Mouse (Mus musculus): ENCODE results near the gene Triap1. TPM values are rescaled to one million over a fixed set of nuclear protein-coding genes. Genes with fewer than 3 reads are reported as not detected.
"Not testable (repeated sequence)": the region's sequence is repeated elsewhere in the genome, so short reads cannot be mapped to it uniquely, and the experiment has no call there.

The Triap1 gene
- polyA plus RNA-seq, 1 experiment from 2014 or later = 36.6 TPM

DNA sequence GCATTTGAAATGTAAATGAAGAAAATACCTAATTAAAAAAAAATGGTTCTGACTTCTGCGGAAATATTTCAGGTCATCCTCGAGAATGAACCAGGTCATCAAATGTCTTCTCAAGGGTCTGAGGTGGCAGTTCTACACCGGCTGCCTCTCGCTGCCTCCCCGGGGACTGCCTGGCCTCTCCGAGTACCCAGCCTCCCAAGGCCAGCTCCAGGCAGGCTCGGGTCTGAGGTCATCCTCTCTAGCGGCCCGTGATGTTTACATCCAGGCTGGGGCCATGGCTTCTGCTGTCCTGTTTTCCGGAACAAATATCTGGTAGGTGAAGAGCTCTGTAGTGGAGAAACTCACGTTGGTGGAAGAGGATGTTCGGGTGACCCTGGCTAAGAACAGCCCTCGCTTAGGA, 14.0 kb downstream of the Triap1 start:
- H3K4me3 ChIP-seq (ENCODE audit: inconsistent target) = no peak overlapping the region

DNA sequence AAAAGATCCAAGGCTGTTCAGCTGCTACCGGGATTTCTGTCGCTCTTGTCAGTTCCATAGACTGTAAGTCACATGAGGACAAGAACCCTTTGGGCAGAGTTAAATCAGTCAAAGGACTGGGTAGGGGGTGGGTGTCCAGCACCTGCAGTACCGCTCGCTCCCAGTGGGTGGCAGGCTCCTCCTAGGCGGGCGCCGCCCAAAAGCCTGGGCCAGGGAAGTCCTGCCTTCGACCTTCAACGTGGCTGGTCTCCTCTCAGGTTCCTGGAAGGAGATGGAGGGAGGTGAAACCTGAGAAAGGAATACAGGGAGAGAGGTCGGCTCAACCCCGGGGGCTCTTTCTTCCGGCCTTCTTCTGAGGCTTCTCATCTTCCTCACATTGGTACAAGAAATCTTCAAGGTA, 17.8 kb downstream of the Triap1 start:
- Histone ChIP-seq H3K36me3 (ENCODE audit: inconsistent target) (no peaks in the 10 kb centered on the region), H3K27ac (no peak overlapping the region), H3K79me2 (ENCODE audit: inconsistent target) (no peaks in the 10 kb centered on the region), H3K4me3 (ENCODE audit: inconsistent target) (no peak overlapping the region)
- 7% methylated on average over 12 of the region's 12 CpGs for WGBS (ENCODE audit: missing documents)

More for the DNA sequence above, 14.0 kb downstream of the Triap1 start:
- Histone ChIP-seq H3K36me3 (ENCODE audit: inconsistent target) (no peaks in the 10 kb centered on the region), H3K79me2 (ENCODE audit: inconsistent target) (no peaks in the 10 kb centered on the region), H3K27ac (no peak overlapping the region)
- WGBS (ENCODE audit: missing documents) = 72% methylated on average over 12 of the region's 13 CpGs

DNA sequence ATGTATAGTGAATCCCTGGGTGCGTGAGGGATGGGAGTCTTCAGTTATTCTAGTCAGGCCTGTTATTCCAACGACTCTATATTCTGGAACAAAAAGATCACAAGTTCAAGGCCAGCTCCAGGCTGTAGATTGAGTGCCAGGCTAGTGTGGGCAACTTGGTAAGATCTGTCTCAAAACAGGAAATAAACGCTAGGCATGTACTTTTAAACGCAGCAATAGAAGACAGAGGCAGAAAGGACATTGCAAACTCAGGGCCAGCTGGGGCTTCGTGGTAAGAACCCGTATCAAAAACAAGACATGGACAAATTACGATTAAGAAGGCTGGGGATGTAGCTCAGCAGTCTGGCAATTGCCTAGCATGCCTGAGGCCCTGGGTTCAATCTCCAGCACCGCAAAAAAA, 18.4 kb downstream of the Triap1 start:
- Histone ChIP-seq H3K36me3 (ENCODE audit: inconsistent target) (no peaks in the 10 kb centered on the region), H3K27ac (no peak overlapping the region), H3K79me2 (ENCODE audit: inconsistent target) (no peaks in the 10 kb centered on the region), H3K4me3 (ENCODE audit: inconsistent target) (no peak overlapping the region)
- WGBS (ENCODE audit: missing documents) = 66% methylated on average over 8 of the region's 8 CpGs

DNA sequence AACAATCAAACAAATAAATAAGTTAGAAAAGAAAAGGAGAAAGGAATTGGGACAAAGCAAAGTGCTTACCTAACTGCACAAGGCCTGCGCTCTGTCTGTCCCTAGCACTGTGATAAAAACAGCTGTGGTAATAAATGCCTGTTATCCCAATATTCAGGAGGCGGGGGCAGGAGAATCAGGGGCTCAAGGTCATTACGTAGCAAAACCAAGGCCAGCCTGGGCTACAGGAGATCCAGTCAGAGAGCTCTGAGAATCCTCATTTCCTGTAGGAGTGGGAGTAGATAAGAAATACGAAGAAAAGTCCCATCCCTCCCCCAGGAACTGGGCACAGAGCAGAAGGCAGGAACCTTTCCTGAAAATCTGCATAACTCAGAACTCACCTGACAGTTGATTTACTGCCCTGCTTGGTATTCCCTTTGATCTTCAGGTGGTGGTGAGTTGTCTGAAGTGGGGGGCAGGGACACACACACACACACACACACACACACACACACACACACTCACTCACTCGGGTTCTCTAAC, 18.9 kb downstream of the Triap1 start:
- no peak overlapping the region for H3K4me3 ChIP-seq (ENCODE audit: inconsistent target)
- H3K36me3 ChIP-seq (ENCODE audit: inconsistent target) = no peaks in the 10 kb centered on the region
- WGBS (ENCODE audit: missing documents) = 88% methylated on average over 4 of the region's 5 CpGs
- H3K79me2 ChIP-seq (ENCODE audit: inconsistent target) = no peaks in the 10 kb centered on the region
- no peak overlapping the region for H3K27ac ChIP-seq

DNA sequence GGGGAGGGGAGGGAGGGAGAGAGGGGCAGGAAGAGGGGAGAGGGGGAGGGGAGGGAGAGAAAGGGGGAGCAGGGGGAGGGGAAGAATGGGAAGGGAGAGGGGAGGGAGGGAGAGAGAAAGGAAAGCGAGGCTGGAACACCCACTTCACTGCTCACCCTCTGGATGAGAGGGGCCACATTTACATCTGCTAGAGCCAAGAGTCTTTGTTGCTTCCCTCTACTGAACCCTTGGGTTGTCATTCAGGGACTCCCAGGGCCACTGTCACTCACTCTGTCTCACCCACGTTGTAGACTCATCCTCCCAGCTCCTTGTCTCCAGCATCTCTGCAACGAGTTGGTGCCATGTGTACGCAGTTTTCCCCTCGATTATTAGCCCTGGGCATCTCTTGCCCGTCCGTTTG, 21.2 kb downstream of the Triap1 start:
- Histone ChIP-seq H3K79me2 (ENCODE audit: inconsistent target) (no peaks in the 10 kb centered on the region), H3K27ac (no peak overlapping the region), H3K36me3 (ENCODE audit: inconsistent target) (no peaks in the 10 kb centered on the region), H3K4me3 (ENCODE audit: inconsistent target) (no peak overlapping the region)
- 27% methylated on average over 3 of the region's 7 CpGs for WGBS (ENCODE audit: missing documents)

DNA sequence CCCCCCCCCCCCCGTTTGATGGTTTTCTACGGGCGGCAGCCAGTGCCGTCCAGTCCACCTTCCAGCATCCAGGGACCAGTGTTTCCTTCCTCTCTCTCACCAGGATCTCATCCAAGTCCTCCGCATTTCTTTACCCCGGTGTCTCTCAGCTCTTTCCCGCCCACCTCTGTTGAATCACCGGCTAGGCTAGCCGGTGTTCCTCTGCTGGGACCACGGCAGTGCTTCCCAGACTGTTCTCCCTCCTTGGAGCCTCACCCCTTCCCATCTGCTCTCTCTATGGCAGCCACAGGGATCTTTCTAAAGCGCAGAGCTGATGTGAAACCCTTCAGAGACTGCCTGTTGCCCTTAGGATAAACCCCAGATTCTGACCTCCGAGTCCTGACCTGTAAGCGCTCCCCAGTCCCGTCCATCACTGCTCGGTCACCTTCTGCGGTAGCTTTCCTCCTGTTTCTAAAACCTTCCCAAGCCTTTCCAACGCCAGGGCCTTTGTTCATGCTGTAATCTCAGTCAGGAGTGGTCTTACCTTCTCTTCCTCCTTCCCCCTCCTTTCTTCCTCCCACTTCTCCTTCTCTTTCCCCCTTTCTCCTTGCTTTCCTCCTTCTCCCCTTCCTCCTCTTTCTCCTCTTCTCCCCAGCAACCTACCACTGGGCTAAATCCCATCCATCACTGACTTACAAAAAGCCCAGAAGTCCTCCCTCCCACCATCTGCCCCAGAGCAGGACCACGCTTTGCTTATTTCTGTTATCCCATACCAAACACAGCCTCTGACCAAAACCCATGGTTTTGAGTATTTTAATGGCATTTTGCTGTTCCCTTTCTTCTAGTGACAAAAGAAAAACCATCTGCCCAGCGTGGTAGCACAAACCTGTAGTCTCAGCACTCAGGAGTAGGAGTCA, 22.0 kb downstream of the Triap1 start:
- Histone ChIP-seq H3K4me3 (ENCODE audit: inconsistent target) (no peak overlapping the region), H3K27ac (no peak overlapping the region), H3K79me2 (ENCODE audit: inconsistent target) (no peaks in the 10 kb centered on the region), H3K36me3 (ENCODE audit: inconsistent target) (no peaks in the 10 kb centered on the region)
- 24% methylated on average over 18 of the region's 19 CpGs for WGBS (ENCODE audit: missing documents)

DNA sequence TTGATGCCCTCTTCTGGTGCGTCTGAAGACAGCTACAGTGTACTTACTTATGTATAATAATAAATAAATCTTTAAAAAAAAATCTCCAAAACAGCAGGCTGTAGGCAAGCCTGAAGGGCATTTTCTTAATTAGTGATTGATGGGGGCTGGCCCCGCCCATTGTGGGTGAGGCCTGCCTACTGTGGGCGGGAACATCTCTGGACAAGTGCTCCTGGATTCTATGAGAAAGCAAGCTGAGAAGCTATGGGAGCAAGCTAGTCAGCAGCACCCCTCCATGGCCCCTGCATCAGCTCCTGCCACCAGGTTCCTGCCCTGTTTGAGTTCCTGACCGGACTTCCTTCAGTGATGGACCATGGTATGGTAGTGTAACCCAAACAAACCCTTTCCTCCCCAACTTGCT, 23.8 kb downstream of the Triap1 start:
- H3K79me2 ChIP-seq (ENCODE audit: inconsistent target) = no peaks in the 10 kb centered on the region
- H3K36me3 ChIP-seq (ENCODE audit: inconsistent target) = no peaks in the 10 kb centered on the region
- no peak overlapping the region for H3K27ac ChIP-seq
- H3K4me3 ChIP-seq (ENCODE audit: inconsistent target) = no peak overlapping the region
- WGBS (ENCODE audit: missing documents) = 79% methylated on average over 3 of the region's 4 CpGs

DNA sequence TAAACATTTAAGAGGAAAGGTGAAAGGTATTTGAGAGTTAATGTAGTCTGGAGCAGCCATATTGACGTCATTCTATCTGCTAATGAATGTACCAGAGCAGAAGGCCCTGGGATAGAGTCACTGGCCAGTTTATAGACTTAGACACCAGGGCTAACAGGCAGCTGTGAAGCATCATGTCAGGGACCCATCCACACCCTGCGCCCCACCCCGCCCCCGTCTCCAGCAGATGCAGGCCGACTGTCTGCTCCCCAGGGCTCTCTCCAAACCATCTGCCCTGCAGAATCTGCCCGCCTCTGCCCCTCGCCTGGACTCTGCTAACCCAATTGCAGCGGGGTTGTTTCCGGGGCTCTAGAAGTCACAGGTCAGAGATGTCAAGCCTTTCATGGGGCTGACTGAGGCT, 30.7 kb downstream of the Triap1 start:
- no peaks in the 10 kb centered on the region for H3K79me2 ChIP-seq (ENCODE audit: inconsistent target)
- 80% methylated on average over 9 of the region's 9 CpGs for WGBS (ENCODE audit: missing documents)
- no peak overlapping the region for H3K27ac ChIP-seq
- no peaks in the 10 kb centered on the region for H3K36me3 ChIP-seq (ENCODE audit: inconsistent target)
- no peak overlapping the region for H3K4me3 ChIP-seq (ENCODE audit: inconsistent target)

DNA sequence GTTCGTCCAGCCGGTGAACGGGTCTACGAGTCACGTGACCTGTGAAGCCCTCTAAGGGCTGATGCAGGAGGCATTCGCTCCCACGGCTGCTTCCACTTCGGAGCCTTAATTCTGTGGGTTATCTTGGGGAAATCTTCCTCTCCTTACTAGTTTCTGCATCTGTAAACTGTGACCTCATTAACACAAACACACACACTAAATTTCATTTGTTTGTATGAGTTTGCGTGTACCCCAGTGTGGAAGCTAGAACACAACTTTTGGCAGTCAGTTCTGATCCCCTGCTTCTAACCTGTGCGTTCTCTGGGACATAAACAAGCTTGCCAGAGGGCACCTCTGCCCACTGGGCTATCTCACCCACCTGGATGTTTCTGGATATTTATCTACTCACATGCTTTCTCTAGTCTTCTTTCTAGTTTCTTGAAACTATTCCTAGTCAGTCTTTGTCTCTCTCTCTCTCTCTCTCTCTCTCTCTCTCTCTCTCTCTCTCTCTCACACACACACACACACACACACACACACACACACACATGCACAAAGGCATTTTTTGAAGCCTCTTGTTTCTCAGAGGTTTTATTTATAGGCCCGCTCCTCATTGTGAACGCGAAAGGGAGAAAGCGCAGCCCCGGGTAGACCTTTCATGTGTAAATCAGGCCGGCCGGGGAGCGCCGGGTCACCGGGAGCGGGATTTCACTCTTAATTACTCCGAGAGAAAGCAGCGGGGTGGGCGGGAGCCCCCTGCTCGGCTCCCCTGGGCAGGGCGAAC, 32.6 kb downstream of the Triap1 start:
- no peaks in the 10 kb centered on the region for H3K36me3 ChIP-seq (ENCODE audit: inconsistent target)
- 40% methylated on average over 25 of the region's 26 CpGs for WGBS (ENCODE audit: missing documents)
- no peaks in the 10 kb centered on the region for H3K79me2 ChIP-seq (ENCODE audit: inconsistent target)
- H3K4me3 ChIP-seq (ENCODE audit: inconsistent target) = no peak overlapping the region
- no peak overlapping the region for H3K27ac ChIP-seq

DNA sequence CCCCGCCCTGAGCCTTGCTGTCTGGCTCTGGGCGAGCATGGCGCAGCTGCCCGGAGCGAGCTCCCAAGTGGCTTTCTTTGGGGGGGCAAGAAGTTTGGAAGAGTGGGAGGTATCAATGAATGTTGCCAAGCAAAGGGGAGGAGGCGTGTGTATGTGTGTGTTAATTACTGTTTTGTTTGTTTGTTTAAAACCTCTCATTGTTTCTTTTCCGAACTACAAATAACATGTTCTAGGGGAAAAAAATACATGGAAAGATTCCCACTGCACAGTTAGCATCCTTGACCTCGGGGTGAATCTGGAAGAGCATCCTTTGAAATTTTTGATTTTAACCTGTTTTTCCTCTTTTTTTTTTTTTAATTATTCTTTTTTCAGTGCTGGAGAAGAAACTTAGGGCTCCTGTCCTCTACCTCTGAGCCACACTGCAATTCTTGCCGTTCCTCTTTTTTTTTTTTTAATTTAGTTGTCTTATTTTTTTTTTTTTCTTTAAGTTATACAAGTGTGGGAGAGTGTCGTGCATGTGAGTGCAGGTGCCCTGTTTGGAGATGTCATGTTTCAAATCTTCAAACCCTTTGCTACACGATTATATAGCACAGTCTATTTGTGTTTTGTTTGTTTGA, 33.3 kb downstream of the Triap1 start:
- Histone ChIP-seq H3K79me2 (ENCODE audit: inconsistent target) (no peaks in the 10 kb centered on the region), H3K27ac (no peak overlapping the region), H3K36me3 (ENCODE audit: inconsistent target) (no peaks in the 10 kb centered on the region), H3K4me3 (ENCODE audit: inconsistent target) (no peak overlapping the region)
- 30% methylated on average over 11 of the region's 11 CpGs for WGBS (ENCODE audit: missing documents)

DNA sequence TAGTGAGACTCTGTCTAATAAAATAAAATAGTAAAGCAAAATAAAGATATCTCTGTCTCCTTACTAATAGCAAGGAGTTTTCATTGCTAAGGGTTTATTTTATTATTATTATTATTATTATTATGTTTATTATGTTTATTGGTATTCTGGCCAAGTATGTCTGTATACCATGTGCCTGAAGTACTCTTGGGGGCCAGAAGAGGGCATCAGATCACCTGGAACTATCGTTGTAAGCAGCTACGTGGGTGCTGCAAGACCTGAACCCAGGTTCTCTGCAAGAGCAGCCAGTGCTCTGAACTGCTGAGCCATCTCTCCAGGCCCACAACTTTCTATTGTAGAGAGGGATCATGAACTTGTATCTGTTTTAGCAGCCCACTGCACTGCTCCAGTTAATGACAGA, 34.4 kb downstream of the Triap1 start:
- Histone ChIP-seq H3K79me2 (ENCODE audit: inconsistent target) (no peaks in the 10 kb centered on the region), H3K36me3 (ENCODE audit: inconsistent target) (no peaks in the 10 kb centered on the region), H3K4me3 (ENCODE audit: inconsistent target) (no peak overlapping the region), H3K27ac (no peak overlapping the region)
- WGBS (ENCODE audit: missing documents) = 80% methylated on average over 2 of the region's 2 CpGs

DNA sequence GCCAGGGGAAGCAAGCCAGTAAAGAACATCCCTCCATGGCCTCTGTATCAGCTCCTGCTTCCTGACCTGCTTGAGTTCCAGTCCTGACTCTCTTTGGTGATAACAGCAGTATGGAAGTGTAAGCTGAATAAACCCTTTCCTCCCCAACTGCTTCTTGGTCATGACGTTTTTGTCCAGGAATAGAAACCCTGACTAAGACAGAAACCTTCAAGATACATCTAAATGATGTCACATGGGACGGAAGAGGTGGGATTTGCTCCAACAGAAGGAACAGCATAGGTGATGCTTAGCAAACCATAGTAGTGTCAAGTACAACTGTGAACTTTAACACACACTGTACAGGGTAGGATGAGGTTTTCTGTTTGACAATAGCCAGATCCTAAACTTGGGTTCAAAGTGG, 37.9 kb downstream of the Triap1 start:
- WGBS (ENCODE audit: missing documents) = 70% methylated on average over 2 of the region's 2 CpGs
- not testable (repeated sequence) for H3K79me2 ChIP-seq (ENCODE audit: inconsistent target); H3K27ac ChIP-seq; H3K4me3 ChIP-seq (ENCODE audit: inconsistent target); H3K36me3 ChIP-seq (ENCODE audit: inconsistent target)

DNA sequence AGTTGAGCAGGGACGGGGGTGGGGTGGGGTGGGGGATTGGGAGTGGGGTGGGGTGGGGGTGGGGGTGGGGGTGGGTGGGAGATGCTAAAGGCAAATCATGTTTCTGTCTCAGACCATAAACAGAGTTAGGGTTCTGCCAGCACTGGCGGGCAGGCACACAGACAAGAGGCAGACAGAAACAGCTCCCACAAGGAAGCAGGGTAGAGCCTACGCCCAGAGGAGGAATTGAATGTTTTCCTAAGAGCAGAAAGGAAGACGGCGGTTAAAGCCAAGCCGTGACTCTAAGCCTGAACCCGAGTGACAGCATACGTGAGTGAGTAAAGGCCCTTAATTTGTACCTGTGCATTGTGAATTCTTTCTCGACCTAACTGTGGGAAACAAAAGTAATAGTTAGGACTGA, 50.9 kb downstream of the Triap1 start:
- Histone ChIP-seq H3K36me3 (ENCODE audit: inconsistent target) (no peaks in the 10 kb centered on the region), H3K4me3 (ENCODE audit: inconsistent target) (no peak overlapping the region), H3K27ac (no peak overlapping the region), H3K79me2 (ENCODE audit: inconsistent target) (no peaks in the 10 kb centered on the region)
- WGBS (ENCODE audit: missing documents) = 68% methylated on average over 9 of the region's 9 CpGs

DNA sequence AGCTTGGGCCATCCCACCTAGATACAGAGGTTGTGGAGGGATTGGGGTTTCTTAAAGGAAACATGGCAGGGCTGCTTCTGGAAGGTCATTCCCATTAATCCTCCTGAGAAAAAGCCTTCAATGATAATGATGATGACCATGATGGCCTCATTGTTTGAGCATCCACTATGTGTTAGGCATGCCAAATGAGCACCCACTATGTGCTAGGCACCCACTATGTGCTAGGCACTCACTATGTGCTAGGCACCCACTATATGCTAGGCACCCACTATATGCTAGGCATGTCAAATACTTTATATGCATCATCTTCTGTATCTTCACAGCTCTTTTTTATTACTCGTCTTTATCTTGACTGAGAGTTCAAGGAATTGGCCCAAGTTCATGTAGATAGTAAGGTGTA, 51.9 kb downstream of the Triap1 start:
- H3K27ac ChIP-seq = no peak overlapping the region
- H3K36me3 ChIP-seq (ENCODE audit: inconsistent target) = no peaks in the 10 kb centered on the region
- WGBS (ENCODE audit: missing documents) = 83% methylated on average over 1 of the region's 1 CpGs
- H3K4me3 ChIP-seq (ENCODE audit: inconsistent target) = no peak overlapping the region
- no peaks in the 10 kb centered on the region for H3K79me2 ChIP-seq (ENCODE audit: inconsistent target)
